Mouse (Mus musculus): ENCODE measurements around the gene Zbtb32.

- TF ChIP-seq TAL1 (IDR thresholded peaks at IDR 0.05; ENCODE audit: low read length) = no peak
- no peak for TF ChIP-seq GATA1 (IDR thresholded peaks at IDR 0.05; ENCODE audit: low read length)
These were observed at the start of gene Zbtb32 for GRCm38 (mm10) chr7:30598786-30599185.
